Mouse (Mus musculus): ENCODE results near the gene Lclat1. TPM values are rescaled to one million over a fixed set of nuclear protein-coding genes. Genes with fewer than 3 reads are reported as not detected.
A peak's percentile ranks its signal among the peaks of the same experiment; 100 is the strongest.
"Not testable (repeated sequence)": the region's sequence is repeated elsewhere in the genome, so short reads cannot be mapped to it uniquely, and the experiment has no call there.

The Lclat1 gene
- polyA plus RNA-seq, 1 experiment from 2014 or later: 19.9 TPM

DNA sequence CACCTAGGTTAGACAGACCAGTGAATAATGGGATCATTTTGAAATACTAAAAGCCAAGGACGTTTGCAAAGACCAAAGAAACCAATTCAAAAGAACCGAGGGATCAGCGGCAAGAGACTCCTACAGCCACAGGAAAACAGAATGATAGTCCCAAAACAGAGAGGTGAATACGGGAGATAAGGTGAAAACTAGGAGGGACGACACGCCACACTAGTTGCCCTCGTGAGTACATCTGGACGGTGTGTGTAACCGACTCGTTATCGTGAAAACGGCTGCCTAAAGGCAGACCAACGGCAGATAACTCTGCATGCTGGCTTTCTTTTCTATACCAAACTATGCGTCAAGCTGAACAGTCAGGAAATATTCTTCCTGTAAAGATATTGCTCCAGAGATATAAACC, 140.0 kb downstream of the Lclat1 start:
- no peak overlapping the region for H3K9ac ChIP-seq (ENCODE audit: low read depth, low read length)
- no peak overlapping the region for H3K4me2 ChIP-seq (ENCODE audit: low read depth, low read length)
- no peak overlapping the region for H3K27ac ChIP-seq (replicated peaks; ENCODE audit: low read depth, low read length)
- no peaks in the 10 kb centered on the region for H3K36me3 ChIP-seq (ENCODE audit: control insufficient read depth, insufficient read depth, low read length)
- H3K4me1 ChIP-seq (ENCODE audit: control insufficient read depth, insufficient read depth, low read length): no peaks in the 10 kb centered on the region
- H3K4me3 ChIP-seq (ENCODE audit: low read depth, low read length): no peak overlapping the region
- DNase-seq (ENCODE audit: low spot score) (no peak), ATAC-seq (ENCODE audit: low read depth) (no peak)
- no peaks in the 10 kb centered on the region for H3K27me3 ChIP-seq (replicated peaks; ENCODE audit: control insufficient read depth, insufficient read depth, low read length)
- WGBS: 93% methylated on average over 14 of the region's 14 CpGs
- no peaks in the 10 kb centered on the region for H3K9me3 ChIP-seq (ENCODE audit: control insufficient read depth, low read length)

DNA sequence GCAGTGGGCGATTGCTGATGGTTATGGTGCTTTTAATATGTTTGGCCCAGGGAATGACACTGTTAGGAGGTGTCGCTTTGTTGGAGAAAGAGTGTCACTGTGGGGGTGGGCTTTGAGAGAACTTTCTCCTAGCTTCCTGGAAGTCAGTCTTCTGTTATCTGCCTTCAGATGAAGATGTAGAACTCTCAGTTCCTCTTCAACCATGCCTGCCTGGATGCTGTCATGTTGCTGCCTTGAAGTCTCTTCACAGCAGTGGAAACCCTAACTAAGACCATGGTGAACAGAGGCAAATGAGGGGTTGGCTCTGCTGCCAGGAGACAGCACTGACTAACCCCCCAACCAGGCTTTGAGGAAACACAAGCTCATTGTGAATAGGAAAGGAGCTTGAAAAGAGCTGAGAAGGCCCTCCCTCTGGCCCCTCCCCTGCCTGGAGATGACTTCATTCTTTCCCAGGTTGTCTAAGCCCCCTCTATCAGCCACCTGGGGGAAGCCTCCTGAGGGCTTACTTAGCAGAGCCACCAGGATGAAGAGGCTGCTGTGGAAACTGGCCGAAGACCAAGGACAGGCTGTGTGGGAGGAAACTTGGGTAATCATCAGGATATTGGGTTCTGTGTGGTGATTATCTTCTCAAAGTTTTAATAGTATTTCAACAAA, 142.8 kb downstream of the Lclat1 start:
- H3K27me3 ChIP-seq (replicated peaks; ENCODE audit: control insufficient read depth, insufficient read depth, low read length): no peaks in the 10 kb centered on the region
- H3K9ac ChIP-seq (ENCODE audit: low read depth, low read length): no peak overlapping the region
- no peaks in the 10 kb centered on the region for H3K9me3 ChIP-seq (ENCODE audit: control insufficient read depth, low read length)
- no peaks in the 10 kb centered on the region for H3K36me3 ChIP-seq (ENCODE audit: control insufficient read depth, insufficient read depth, low read length)
- WGBS: 85% methylated on average over 3 of the region's 3 CpGs
- ATAC-seq (ENCODE audit: low read depth) (peak; percentile 39; the same call in 1 of the 2 replicates), DNase-seq (ENCODE audit: low spot score) (no peak)
- H3K27ac ChIP-seq (replicated peaks; ENCODE audit: low read depth, low read length): no peak overlapping the region
- no peak overlapping the region for H3K4me3 ChIP-seq (ENCODE audit: low read depth, low read length)
- H3K4me2 ChIP-seq (ENCODE audit: low read depth, low read length): no peak overlapping the region
- no peaks in the 10 kb centered on the region for H3K4me1 ChIP-seq (ENCODE audit: control insufficient read depth, insufficient read depth, low read length)

DNA sequence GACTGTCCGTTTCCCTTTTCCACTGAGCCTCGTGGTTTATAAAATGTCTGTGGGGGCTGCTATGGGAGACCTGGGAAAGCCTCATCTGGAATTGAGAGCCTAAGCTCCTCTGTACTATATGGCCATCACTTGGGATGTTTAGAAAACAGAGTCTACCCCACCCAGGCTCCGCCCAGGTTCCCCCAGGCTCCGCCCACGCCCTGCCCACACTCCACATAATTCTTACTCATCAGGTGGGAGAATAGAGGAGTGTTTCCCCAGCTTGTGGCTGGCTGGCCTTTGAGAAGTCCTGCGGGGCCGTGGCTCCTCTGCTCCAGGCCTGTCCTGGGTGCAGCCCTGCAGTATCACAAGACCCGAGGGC, 143.3 kb downstream of the Lclat1 start:
- Histone ChIP-seq H3K27ac (replicated peaks; ENCODE audit: low read depth, low read length) (no peak overlapping the region), H3K9me3 (ENCODE audit: control insufficient read depth, low read length) (no peaks in the 10 kb centered on the region), H3K4me1 (ENCODE audit: control insufficient read depth, insufficient read depth, low read length) (no peaks in the 10 kb centered on the region), H3K4me2 (ENCODE audit: low read depth, low read length) (no peak overlapping the region), H3K27me3 (replicated peaks; ENCODE audit: control insufficient read depth, insufficient read depth, low read length) (no peaks in the 10 kb centered on the region), H3K9ac (ENCODE audit: low read depth, low read length) (no peak overlapping the region), H3K4me3 (ENCODE audit: low read depth, low read length) (no peak overlapping the region), H3K36me3 (ENCODE audit: control insufficient read depth, insufficient read depth, low read length) (no peaks in the 10 kb centered on the region)
- no peak for DNase-seq (ENCODE audit: low spot score)
- 64% methylated on average over 8 of the region's 8 CpGs for whole genome bisulfite sequencing
- ATAC-seq (ENCODE audit: low read depth): peak; percentile 67

DNA sequence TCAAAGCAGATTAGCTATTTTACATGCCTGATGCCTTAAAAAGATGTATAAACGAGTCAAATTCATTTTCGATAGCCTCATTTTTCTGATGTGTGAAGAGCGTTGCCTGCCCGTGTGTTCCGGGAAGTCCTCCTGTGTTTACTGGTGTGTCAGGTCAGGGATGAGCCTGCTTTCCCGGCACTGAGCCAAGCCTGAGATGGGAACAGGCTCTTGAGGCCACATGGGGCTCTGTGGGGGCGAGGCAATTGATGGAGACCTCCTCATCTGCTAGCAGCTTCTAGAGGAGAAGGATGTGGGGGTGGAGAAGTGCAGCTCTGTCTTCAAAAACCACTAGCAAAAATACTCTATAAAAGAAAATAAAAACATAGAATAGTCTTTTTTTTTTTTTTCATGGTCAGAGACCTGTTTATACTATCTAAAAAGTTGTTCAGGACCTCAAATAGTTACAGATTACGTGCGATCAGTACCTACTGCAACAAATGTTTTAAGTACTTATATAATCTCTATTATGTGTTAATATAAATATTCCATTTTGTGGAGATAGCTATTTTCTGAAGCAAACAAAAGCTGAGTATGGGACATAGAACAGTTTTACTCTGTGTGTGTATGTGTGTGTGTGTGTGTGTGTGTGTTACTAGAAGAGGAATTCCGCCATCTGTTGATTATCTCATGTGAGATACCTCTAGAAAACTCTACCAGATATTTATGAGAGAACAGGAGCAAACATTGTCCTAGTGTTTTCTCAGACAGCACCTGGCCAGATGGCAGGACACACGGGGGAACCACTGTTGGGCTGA, 144.2 kb downstream of the Lclat1 start:
- H3K4me1 ChIP-seq (ENCODE audit: control insufficient read depth, insufficient read depth, low read length): no peaks in the 10 kb centered on the region
- H3K36me3 ChIP-seq (ENCODE audit: control insufficient read depth, insufficient read depth, low read length): no peaks in the 10 kb centered on the region
- WGBS: 67% methylated on average over 11 of the region's 11 CpGs
- no peak overlapping the region for H3K4me2 ChIP-seq (ENCODE audit: low read depth, low read length)
- no peaks in the 10 kb centered on the region for H3K27me3 ChIP-seq (replicated peaks; ENCODE audit: control insufficient read depth, insufficient read depth, low read length)
- no peak overlapping the region for H3K9ac ChIP-seq (ENCODE audit: low read depth, low read length)
- no peak overlapping the region for H3K4me3 ChIP-seq (ENCODE audit: low read depth, low read length)
- H3K9me3 ChIP-seq (ENCODE audit: control insufficient read depth, low read length): no peaks in the 10 kb centered on the region
- no peak overlapping the region for H3K27ac ChIP-seq (replicated peaks; ENCODE audit: low read depth, low read length)
- DNase-seq (ENCODE audit: low spot score) (peak; percentile 42), ATAC-seq (ENCODE audit: low read depth) (no peak)

DNA sequence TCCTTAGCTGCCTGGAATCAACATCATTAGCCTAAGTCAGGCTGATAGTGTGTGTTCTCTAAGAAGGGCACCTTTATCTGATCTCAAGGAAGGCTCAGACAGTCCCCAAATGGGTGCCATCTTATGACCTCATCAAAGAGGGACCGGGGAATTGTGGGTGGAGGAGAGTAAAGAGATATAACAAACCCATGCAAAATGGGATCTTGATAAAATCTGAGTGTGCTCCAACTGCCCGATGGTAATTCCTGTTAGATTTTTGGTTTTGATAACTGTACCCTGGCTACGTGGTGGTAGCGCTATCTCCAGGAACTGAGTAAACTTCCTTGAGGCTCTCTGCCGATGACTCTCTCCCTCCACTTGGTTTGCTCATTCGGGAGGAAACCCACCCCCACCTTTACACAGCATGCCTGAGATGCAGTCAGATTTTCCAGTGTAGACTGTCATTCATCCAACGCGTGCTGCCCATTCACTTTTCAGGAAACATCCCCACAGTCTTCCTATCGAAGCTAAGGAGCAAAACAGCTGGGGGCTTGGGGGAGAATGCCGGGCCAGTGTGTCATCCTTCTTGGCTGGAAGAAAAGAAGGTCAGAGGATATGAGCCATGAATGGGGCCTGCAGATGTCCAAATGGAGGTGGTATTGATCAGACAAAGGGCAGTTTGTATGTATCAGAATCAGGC, 145.6 kb downstream of the Lclat1 start:
- DNase-seq (ENCODE audit: low spot score) (no peak), ATAC-seq (ENCODE audit: low read depth) (no peak)
- Histone ChIP-seq H3K4me1 (ENCODE audit: control insufficient read depth, insufficient read depth, low read length) (no peaks in the 10 kb centered on the region), H3K36me3 (ENCODE audit: control insufficient read depth, insufficient read depth, low read length) (no peaks in the 10 kb centered on the region), H3K9me3 (ENCODE audit: control insufficient read depth, low read length) (no peaks in the 10 kb centered on the region), H3K4me2 (ENCODE audit: low read depth, low read length) (no peak overlapping the region), H3K9ac (ENCODE audit: low read depth, low read length) (no peak overlapping the region), H3K4me3 (ENCODE audit: low read depth, low read length) (no peak overlapping the region), H3K27me3 (replicated peaks; ENCODE audit: control insufficient read depth, insufficient read depth, low read length) (no peaks in the 10 kb centered on the region), H3K27ac (replicated peaks; ENCODE audit: low read depth, low read length) (no peak overlapping the region)
- WGBS: 61% methylated on average over 10 of the region's 10 CpGs

DNA sequence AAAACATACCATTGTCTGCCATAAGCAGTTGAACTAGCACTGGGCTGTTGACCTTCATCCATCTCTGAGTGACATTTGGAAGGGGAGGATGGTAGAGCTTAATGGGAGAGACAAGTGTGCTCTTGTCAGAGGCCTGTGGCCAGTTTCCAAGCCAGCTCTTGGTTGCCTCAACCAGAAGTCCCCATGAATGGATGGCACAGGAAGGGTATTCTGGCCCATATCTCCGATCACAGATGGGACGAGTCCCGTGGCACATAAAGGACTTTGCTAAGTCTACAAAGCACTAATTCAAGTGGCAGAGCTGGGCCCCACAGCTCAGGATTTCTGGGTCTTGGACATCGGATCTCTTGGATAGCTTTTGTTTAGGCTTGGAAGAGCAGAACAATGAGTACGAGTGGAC, 148.0 kb downstream of the Lclat1 start:
- no peaks in the 10 kb centered on the region for H3K36me3 ChIP-seq (ENCODE audit: control insufficient read depth, insufficient read depth, low read length)
- DNase-seq (ENCODE audit: low spot score) (no peak), ATAC-seq (ENCODE audit: low read depth) (no peak)
- H3K9me3 ChIP-seq (ENCODE audit: control insufficient read depth, low read length): no peaks in the 10 kb centered on the region
- H3K27me3 ChIP-seq (replicated peaks; ENCODE audit: control insufficient read depth, insufficient read depth, low read length): no peaks in the 10 kb centered on the region
- H3K4me3 ChIP-seq (ENCODE audit: low read depth, low read length): no peak overlapping the region
- 93% methylated on average over 5 of the region's 5 CpGs for WGBS
- no peak overlapping the region for H3K9ac ChIP-seq (ENCODE audit: low read depth, low read length)
- no peak overlapping the region for H3K27ac ChIP-seq (replicated peaks; ENCODE audit: low read depth, low read length)
- no peak overlapping the region for H3K4me2 ChIP-seq (ENCODE audit: low read depth, low read length)
- no peaks in the 10 kb centered on the region for H3K4me1 ChIP-seq (ENCODE audit: control insufficient read depth, insufficient read depth, low read length)

DNA sequence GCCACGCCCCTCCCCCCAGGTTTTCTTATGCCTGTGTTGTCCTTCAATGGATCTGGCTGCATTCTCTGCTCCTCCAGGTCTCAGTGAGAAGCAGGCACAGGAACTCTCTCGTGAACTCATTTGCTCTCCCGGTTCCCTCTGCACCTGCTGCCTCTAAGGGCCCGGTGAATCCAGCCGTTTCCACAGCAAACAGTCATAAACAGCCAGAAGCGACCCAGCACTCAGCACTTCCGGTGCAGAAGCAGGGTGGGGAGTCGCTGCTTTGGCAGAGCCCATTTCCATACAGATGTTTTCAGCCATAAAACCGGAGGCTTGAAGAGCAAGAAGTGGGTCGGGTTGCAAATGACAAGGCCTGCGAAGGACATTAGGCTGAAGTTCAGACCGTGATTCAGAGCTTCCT, 150.8 kb downstream of the Lclat1 start:
- ATAC-seq (ENCODE audit: low read depth) (peak; percentile 57; the same call in 1 of the 2 replicates), DNase-seq (ENCODE audit: low spot score) (peak; percentile 28)
- no peaks in the 10 kb centered on the region for H3K36me3 ChIP-seq (ENCODE audit: control insufficient read depth, insufficient read depth, low read length)
- H3K9me3 ChIP-seq (ENCODE audit: control insufficient read depth, low read length): no peaks in the 10 kb centered on the region
- no peak overlapping the region for H3K27ac ChIP-seq (replicated peaks; ENCODE audit: low read depth, low read length)
- no peak overlapping the region for H3K4me3 ChIP-seq (ENCODE audit: low read depth, low read length)
- no peaks in the 10 kb centered on the region for H3K4me1 ChIP-seq (ENCODE audit: control insufficient read depth, insufficient read depth, low read length)
- H3K4me2 ChIP-seq (ENCODE audit: low read depth, low read length): no peak overlapping the region
- no peak overlapping the region for H3K9ac ChIP-seq (ENCODE audit: low read depth, low read length)
- WGBS: 39% methylated on average over 12 of the region's 12 CpGs
- H3K27me3 ChIP-seq (replicated peaks; ENCODE audit: control insufficient read depth, insufficient read depth, low read length): no peaks in the 10 kb centered on the region

DNA sequence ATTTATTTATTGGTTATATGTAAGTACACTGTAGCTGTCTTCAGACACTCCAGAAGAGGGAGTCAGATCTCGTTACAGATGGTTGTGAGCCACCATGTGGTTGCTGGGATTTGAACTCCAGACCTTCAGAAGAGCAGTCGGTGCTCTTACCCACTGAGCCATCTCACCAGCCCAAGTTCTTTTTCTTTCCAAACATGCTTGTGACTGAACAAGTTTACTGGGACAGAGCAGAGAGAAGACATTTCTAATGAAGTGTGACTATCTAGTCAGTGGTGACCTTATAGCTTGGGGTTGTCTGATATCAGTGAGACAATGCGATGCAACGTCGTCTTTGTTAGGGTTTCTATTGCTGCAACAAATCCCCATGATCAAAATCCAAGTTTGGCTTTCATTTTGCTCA, 151.5 kb downstream of the Lclat1 start:
- not testable (repeated sequence) for H3K4me3 ChIP-seq (ENCODE audit: low read depth, low read length); DNase-seq (ENCODE audit: low spot score); H3K27me3 ChIP-seq (replicated peaks; ENCODE audit: control insufficient read depth, insufficient read depth, low read length); H3K36me3 ChIP-seq (ENCODE audit: control insufficient read depth, insufficient read depth, low read length); H3K4me1 ChIP-seq (ENCODE audit: control insufficient read depth, insufficient read depth, low read length); H3K9me3 ChIP-seq (ENCODE audit: control insufficient read depth, low read length); H3K27ac ChIP-seq (replicated peaks; ENCODE audit: low read depth, low read length); ATAC-seq (ENCODE audit: low read depth); H3K9ac ChIP-seq (ENCODE audit: low read depth, low read length); H3K4me2 ChIP-seq (ENCODE audit: low read depth, low read length)
- WGBS: 85% methylated on average over 5 of the region's 5 CpGs

All from embryonic facial prominence, embryonic 14.5 days (tissue).